28 mouse cellular contexts compared by ENCODE assay signal in genomic region chr5:17495616-17496015, GRCm38 (mm10). TPM values are rescaled to one million over a fixed set of nuclear protein-coding genes. Genes with fewer than 3 reads are reported as not detected.
"Had no signal": no experiment of that assay in that cellular context is flagged by ENCODE, and none has a peak within 500 bp of the region (broad histone marks: within the 10 kb centered on the region; RNA-seq: fewer than 3 reads in every experiment).

No protein-coding gene starts in this region.

- H3K27ac ChIP-seq: liver, embryonic 14.5 days; lung, embryonic 15.5 days; midbrain, embryonic 10.5 days; midbrain, embryonic 13.5 days; neural tube, embryonic 13.5 days; stomach, embryonic 15.5 days had no signal

- H3K4me1 ChIP-seq: lung, embryonic 15.5 days; megakaryocyte, embryonic 14.5 days; midbrain, embryonic 10.5 days; stomach, embryonic 15.5 days had no signal

- H3K9ac ChIP-seq: liver, embryonic 14.5 days; lung, embryonic 15.5 days; midbrain, embryonic 13.5 days; neural tube, embryonic 13.5 days; stomach, embryonic 15.5 days had no signal

- H3K4me2 ChIP-seq: liver, embryonic 11.5 days; lung, embryonic 15.5 days; midbrain, embryonic 13.5 days; neural tube, embryonic 13.5 days; stomach, embryonic 15.5 days had no signal

- H3K4me3 ChIP-seq: lung, embryonic 15.5 days; megakaryocyte, embryonic 14.5 days; midbrain, embryonic 10.5 days; midbrain, embryonic 13.5 days; myocyte; neural tube, embryonic 13.5 days; stomach, embryonic 15.5 days had no signal

- H3K36me3 ChIP-seq: lung, embryonic 15.5 days; midbrain, embryonic 10.5 days; midbrain, embryonic 13.5 days; neural tube, embryonic 13.5 days; stomach, embryonic 15.5 days had no signal

- H3K9me3 ChIP-seq: lung, embryonic 15.5 days; megakaryocyte, embryonic 14.5 days; midbrain, embryonic 10.5 days; midbrain, embryonic 13.5 days; neural tube, embryonic 13.5 days; stomach, embryonic 15.5 days had no signal

- H3K27me3 ChIP-seq: lung, embryonic 15.5 days; megakaryocyte, embryonic 14.5 days; midbrain, embryonic 13.5 days; neural tube, embryonic 13.5 days; stomach, embryonic 15.5 days had no signal

- DNase-seq: kidney, adult 9 months; kidney, postnatal 14 days; kidney, postnatal 4 days; lung, adult 18-20 months; lung, postnatal 10 days; lung, postnatal 36 days; retina, postnatal 1 day; right cerebral cortex, postnatal 25 days; spleen, adult 18-20 months; thymus, postnatal 25 days had no signal

- ATAC-seq: midbrain, embryonic 13.5 days; midbrain, embryonic 16.5 days had no signal

RNA-seq across cellular contexts. Expression of gene Speer4f1, which starts 19.7 kb away (rescaled TPM):
- total RNA-seq: layer of hippocampus, adult 18-20 months; layer of hippocampus, postnatal 14 days; left cerebral cortex, postnatal 25 days; monocyte, adult 5-6 weeks; neutrophil, adult 5-6 weeks had no signal
- polyA plus RNA-seq: limb, embryonic 11.5 days; limb, embryonic 14.5 days; liver, embryonic 11.5 days; liver, embryonic 14.5 days; lung, embryonic 15.5 days; midbrain, embryonic 10.5 days; midbrain, embryonic 13.5 days; midbrain, embryonic 16.5 days; myocyte; neural tube, embryonic 13.5 days; stomach, embryonic 15.5 days; thymus, postnatal 0 days had no signal
